Comparison of ENCODE assay signal across 15 mouse cellular contexts in the genomic region with DNA sequence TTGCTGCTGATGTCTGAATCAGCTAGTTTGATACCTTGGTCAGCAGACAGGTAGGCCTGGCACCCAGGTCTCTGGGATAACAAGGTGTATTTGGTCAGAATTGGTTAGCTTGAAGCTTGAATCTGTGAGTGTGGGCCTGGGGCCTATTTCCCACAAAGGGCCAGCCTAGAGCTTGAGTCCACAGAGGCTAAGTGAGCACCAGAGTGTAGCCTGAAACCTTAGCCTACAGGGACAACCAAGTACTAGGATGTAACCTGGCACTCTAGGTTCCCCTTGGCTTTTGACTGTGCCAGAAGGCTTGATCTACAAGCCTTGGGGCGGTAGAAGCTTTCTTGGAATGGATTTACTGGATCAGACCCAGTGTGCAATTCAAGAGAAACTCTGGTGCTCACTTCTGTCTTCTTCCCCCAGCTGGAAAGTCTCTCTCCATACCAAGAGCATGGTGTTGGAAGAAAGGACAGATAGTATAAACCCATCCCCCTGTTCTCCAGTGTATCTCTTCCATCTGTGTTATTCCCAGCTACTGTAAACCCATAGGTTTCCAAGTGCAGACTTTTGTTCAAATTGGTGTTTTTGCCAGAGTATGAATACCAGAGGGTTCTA. TPM values are rescaled to one million over a fixed set of nuclear protein-coding genes. Genes with fewer than 3 reads are reported as not detected.
DNase-seq lines count a peak whose midpoint lies in the region; ATAC-seq and TF ChIP-seq lines count a peak whose summit lies in the region.
"Had no signal": no experiment of that assay in that cellular context is flagged by ENCODE, and none has a peak within 500 bp of the region (broad histone marks: within the 10 kb centered on the region; RNA-seq: fewer than 3 reads in every experiment).

No protein-coding gene starts in this region.

- no peaks in the 10 kb centered on the region for H3K79me2 ChIP-seq in heart, adult 2 months (replicated peaks; ENCODE audit: control insufficient read depth, insufficient read depth, low read length)

- no peak overlapping the region for H3K4me2 ChIP-seq in limb, embryonic 13.5 days (replicated peaks)
- no peak overlapping the region for H3K4me2 ChIP-seq in forebrain, postnatal 0 days (ENCODE audit: low read depth)
- H3K4me2 ChIP-seq: forebrain, embryonic 15.5 days had no signal

- DNase-seq in heart, adult 2 months, result no peak
- no peak for DNase-seq in heart, postnatal 4 days
- no peak for DNase-seq in limb, embryonic 10.5 days (ENCODE audit: low spot score)
- peak; percentile 18 for DNase-seq in lung, postnatal 14 days
- DNase-seq in forebrain, postnatal 0 days, result no peak
- DNase-seq: cerebellum, adult 2 months; thymus, postnatal 14 days had no signal

- no peaks in the 10 kb centered on the region for H3K9me3 ChIP-seq in limb, embryonic 13.5 days
- H3K9me3 ChIP-seq in limb, embryonic 10.5 days (replicated peaks), result no peaks in the 10 kb centered on the region
- H3K9me3 ChIP-seq in forebrain, postnatal 0 days (ENCODE audit: low read length), result no peaks in the 10 kb centered on the region
- H3K9me3 ChIP-seq: forebrain, embryonic 15.5 days; megakaryocyte, embryonic 14.5 days had no signal

- peak overlapping the region; percentile 89 for H3K27ac ChIP-seq in heart, adult 2 months
- H3K27ac ChIP-seq in limb, embryonic 13.5 days, result peak overlapping the region; percentile 29; the same call in 1 of the 2 replicates
- no peak overlapping the region for H3K27ac ChIP-seq in limb, embryonic 10.5 days
- peak overlapping the region; percentile 86 for H3K27ac ChIP-seq in brown adipose tissue, adult 24 weeks (replicated peaks; ENCODE audit: low read depth, low read length)
- no peak overlapping the region for H3K27ac ChIP-seq in forebrain, postnatal 0 days (ENCODE audit: low read depth, low read length)
- H3K27ac ChIP-seq: forebrain, embryonic 15.5 days; hindbrain, postnatal 0 days; liver, embryonic 14.5 days had no signal

- no peak overlapping the region for H3K4me3 ChIP-seq in heart, adult 2 months
- H3K4me3 ChIP-seq in limb, embryonic 13.5 days, result no peak overlapping the region
- no peak overlapping the region for H3K4me3 ChIP-seq in limb, embryonic 10.5 days
- no peak overlapping the region for H3K4me3 ChIP-seq in brown adipose tissue, adult 24 weeks (ENCODE audit: insufficient read depth, low read depth, low read length)
- no peak overlapping the region for H3K4me3 ChIP-seq in forebrain, postnatal 0 days (ENCODE audit: low read depth, low read length)
- H3K4me3 ChIP-seq: erythroblast, embryonic 14.5 days; forebrain, embryonic 15.5 days; megakaryocyte, embryonic 14.5 days had no signal

- ATAC-seq in limb, embryonic 13.5 days (ENCODE audit: low FRiP score, low read depth), result no peak
- no peak for ATAC-seq in forebrain, postnatal 0 days
- ATAC-seq: forebrain, embryonic 15.5 days; hindbrain, postnatal 0 days; midbrain, embryonic 16.5 days had no signal

- intact Hi-C loops in heart, adult 2 months (cut with DNase I), result loop anchor here (1.0 kb wide), 1 partner anchor 29 kb away; no protein-coding TSS in a partner anchor

- WGBS in heart, adult 2 months, result 70% methylated on average over 1 of the region's 1 CpGs
- 81% methylated on average over 1 of the region's 1 CpGs for WGBS in limb, embryonic 13.5 days
- 94% methylated on average over 1 of the region's 1 CpGs for WGBS in limb, embryonic 10.5 days
- WGBS in forebrain, postnatal 0 days, result 74% methylated on average over 1 of the region's 1 CpGs

- H3K36me3 ChIP-seq in heart, adult 2 months (ENCODE audit: control insufficient read depth, insufficient read depth, low read length), result peaks cover 16% of the 10 kb centered on the region
- no peaks in the 10 kb centered on the region for H3K36me3 ChIP-seq in limb, embryonic 13.5 days
- H3K36me3 ChIP-seq in limb, embryonic 10.5 days, result no peaks in the 10 kb centered on the region
- no peaks in the 10 kb centered on the region for H3K36me3 ChIP-seq in forebrain, postnatal 0 days (ENCODE audit: insufficient read depth)
- H3K36me3 ChIP-seq: forebrain, embryonic 15.5 days had no signal

- H3K27me3 ChIP-seq in heart, adult 2 months (ENCODE audit: control insufficient read depth, insufficient read depth, low read length), result no peaks in the 10 kb centered on the region
- H3K27me3 ChIP-seq in limb, embryonic 13.5 days, result no peaks in the 10 kb centered on the region
- no peaks in the 10 kb centered on the region for H3K27me3 ChIP-seq in limb, embryonic 10.5 days (ENCODE audit: low read depth, poor library complexity, severe bottlenecking)
- no peaks in the 10 kb centered on the region for H3K27me3 ChIP-seq in forebrain, postnatal 0 days (ENCODE audit: insufficient read depth, low read length)
- H3K27me3 ChIP-seq: forebrain, embryonic 15.5 days had no signal

- TF ChIP-seq EP300 in heart, adult 2 months (IDR thresholded peaks at IDR 0.05; ENCODE audit: insufficient read depth, low read depth, low read length), result no peak

- TF ChIP-seq POLR2A in heart, adult 2 months (IDR thresholded peaks at IDR 0.05; ENCODE audit: insufficient read depth, low read depth, low read length), result no peak

- TF ChIP-seq CTCF in heart, adult 2 months (IDR thresholded peaks at IDR 0.05), result no peak
- no peak for TF ChIP-seq CTCF in forebrain, postnatal 0 days (IDR thresholded peaks at IDR 0.05; ENCODE audit: low read depth)

- no peak overlapping the region; the same call in 1 of the 2 replicates for H3K9ac ChIP-seq in heart, adult 2 months (ENCODE audit: low read depth, low read length)
- no peak overlapping the region for H3K9ac ChIP-seq in limb, embryonic 13.5 days
- H3K9ac ChIP-seq in forebrain, postnatal 0 days, result no peak overlapping the region
- H3K9ac ChIP-seq: forebrain, embryonic 15.5 days; liver, embryonic 14.5 days had no signal

- peaks cover 17% of the 10 kb centered on the region for H3K4me1 ChIP-seq in heart, adult 2 months (ENCODE audit: control insufficient read depth, insufficient read depth, low read length)
- H3K4me1 ChIP-seq in limb, embryonic 13.5 days, result peaks cover 15% of the 10 kb centered on the region
- H3K4me1 ChIP-seq in limb, embryonic 10.5 days, result peaks cover 7% of the 10 kb centered on the region; the same call in 1 of the 2 replicates
- H3K4me1 ChIP-seq in brown adipose tissue, adult 24 weeks (ENCODE audit: control insufficient read depth, insufficient read depth, insufficient read length, low read length), result peaks cover 17% of the 10 kb centered on the region; the same call in 1 of the 2 replicates
- H3K4me1 ChIP-seq in forebrain, postnatal 0 days (ENCODE audit: insufficient read depth), result no peaks in the 10 kb centered on the region
- H3K4me1 ChIP-seq: forebrain, embryonic 15.5 days; megakaryocyte, embryonic 14.5 days had no signal

RNA-seq across cellular contexts. Expression of a gene that starts 11.9 kb away (rescaled TPM):
- total RNA-seq in heart, adult 2 months (2021), result 100 to 1,000 TPM; 134 to 187 TPM
- polyA plus RNA-seq in heart, adult 2 months (2012; rRNA removed), result 51.7 and 59.3 TPM in 2 replicates
- 1 to 10 TPM; 3.7 to 4.6 TPM for total RNA-seq in heart, postnatal 4 days (2021)
- polyA plus RNA-seq in limb, embryonic 13.5 days (2015; fragmentation: Nextera tagmentation; extraction: Ambion mirVana), result 0.62 and 1.4 TPM in 2 replicates
- polyA plus RNA-seq in limb, embryonic 10.5 days (2016; fragmentation: Nextera tagmentation; extraction: Ambion mirVana), result 0.21 and 0.36 TPM in 2 replicates
- polyA plus RNA-seq in brown adipose tissue, adult 24 weeks (2012; ENCODE audit: insufficient read depth, insufficient read length, missing spikeins), result 46.7 and 49.3 TPM in 2 replicates
- total RNA-seq in forebrain, postnatal 0 days (2014; rRNA removed), result 0.24 and 0.62 TPM in 2 replicates
- 0.13 and 0.26 TPM in 2 replicates for polyA plus RNA-seq in forebrain, postnatal 0 days (2015; fragmentation: Nextera tagmentation; extraction: Ambion mirVana)

Comparison
In these comparisons a context has a peak if more than half of its experiments do, and no peak if none do; other contexts are left out.
1. H3K27ac ChIP-seq: peak in heart, adult 2 months (single experiment), limb, embryonic 13.5 days (single experiment) and brown adipose tissue, adult 24 weeks (single experiment); none in limb, embryonic 10.5 days (single experiment) and forebrain, postnatal 0 days (single experiment).
2. RNA of a gene that starts 11.9 kb away (polyA plus RNA-seq): 51.7 to 59.3 TPM in heart, adult 2 months and 46.7 to 49.3 TPM in brown adipose tissue, adult 24 weeks; 0.62 to 1.4 TPM in limb, embryonic 13.5 days, 0.21 to 0.36 TPM in limb, embryonic 10.5 days and 0.13 to 0.26 TPM in forebrain, postnatal 0 days; every median in the first group is over 10 times any median in the second.